Mouse (Mus musculus) heart, embryonic 12.5 days (tissue): ENCODE measurements around the gene Zfp706. TPM values are rescaled to one million over a fixed set of nuclear protein-coding genes. Genes with fewer than 3 reads are reported as not detected.

Experiments used
- ATAC-seq: fragments of 200-750 bp; cut with Nextera tagmentation; 2 replicates; pipeline ENCODE4 v1.8.0; 2017; ENCODE audit warnings: moderate TSS enrichment, moderate library complexity; ENCODE audit not compliant: insufficient number of reproducible peaks, low FRiP score
- H3K27ac ChIP-seq: fragments of 300-500 bp; sonication (generic); 2 replicates; pipeline ENCODE4 v1.5.1; 2016; ENCODE audit warnings: mild to moderate bottlenecking, moderate library complexity; ENCODE audit not compliant: poor library complexity, severe bottlenecking
- H3K27me3 ChIP-seq: fragments of 300-500 bp; sonication (generic); replicated peaks from 2 replicates; pipeline ENCODE4 v1.6.1; 2016; ENCODE audit warnings: mild to moderate bottlenecking, moderate library complexity
- H3K36me3 ChIP-seq: fragments of 300-500 bp; sonication (generic); 2 replicates; pipeline ENCODE4 v1.6.1; 2016; ENCODE audit warnings: mild to moderate bottlenecking, moderate library complexity
- H3K4me1 ChIP-seq: fragments of 300-500 bp; sonication (generic); replicated peaks from 2 replicates; pipeline ENCODE4 v1.6.1; 2016; ENCODE audit warnings: mild to moderate bottlenecking
- H3K4me2 ChIP-seq: fragments of 300-500 bp; sonication (generic); 2 replicates; pipeline ENCODE4 v1.6.1; 2016; ENCODE audit warnings: mild to moderate bottlenecking, moderate library complexity
- H3K4me3 ChIP-seq: fragments of 300-500 bp; sonication (generic); 2 replicates; pipeline ENCODE4 v1.5.1; 2016; ENCODE audit warnings: mild to moderate bottlenecking
- H3K9ac ChIP-seq: fragments of 300-500 bp; sonication (generic); 2 replicates; pipeline ENCODE4 v1.6.1; 2016; ENCODE audit warnings: mild to moderate bottlenecking, moderate library complexity
- H3K9me3 ChIP-seq: fragments of 300-500 bp; sonication (generic); replicated peaks from 2 replicates; pipeline ENCODE4 v1.6.1; 2016; ENCODE audit warnings: mild to moderate bottlenecking, moderate library complexity
- whole genome bisulfite sequencing: fragments of 180-500 bp; shearing (Covaris S2); methylation state at CpG from one replicate; pipeline ENCODE4 v1.1.7; 2016; 5-methylcytosine and 5-hydroxymethylcytosine counted together
- polyA plus RNA-seq: library from polyadenylated mRNA; unstranded; fragments of >200 nt; fragmentation: Nextera tagmentation; extraction: Ambion mirVana; gene quantifications from 2 replicates; pipeline ENCODE4 v1.2.1, GENCODE M21; 2016

Gene Zfp706
- polyA plus RNA-seq, 1 experiment from 2014 or later = 459 TPM

DNA sequence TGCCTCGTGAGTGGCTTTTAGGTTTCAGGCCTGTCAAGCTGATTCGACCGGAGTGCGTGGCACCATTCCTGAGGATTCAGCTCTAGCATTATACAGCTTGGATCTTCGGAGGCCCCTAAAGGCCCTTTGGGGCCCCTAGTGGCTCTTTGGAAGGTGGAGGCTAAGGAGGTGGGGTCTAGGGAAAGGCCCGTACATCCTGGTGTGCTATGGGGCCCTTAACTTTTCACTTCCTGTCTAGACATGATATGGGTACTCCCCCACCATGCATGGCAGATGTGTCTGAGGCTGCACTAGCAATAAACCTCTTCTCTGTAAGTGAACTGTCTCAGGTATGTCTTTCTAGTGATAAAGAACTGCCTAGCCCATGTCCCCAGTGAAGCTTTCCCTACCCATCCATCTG is 44.6 kb downstream of the Zfp706 start:
- Histone ChIP-seq H3K27me3 (no peaks in the 10 kb centered on the region; the same call in 1 of the 2 replicates), H3K4me3 (no peak overlapping the region), H3K9me3 (peaks cover 3% of the 10 kb centered on the region; the same call in 1 of the 2 replicates), H3K4me1 (peaks cover 35% of the 10 kb centered on the region), H3K36me3 (no peaks in the 10 kb centered on the region), H3K9ac (no peak overlapping the region), H3K27ac (no peak overlapping the region), H3K4me2 (no peak overlapping the region)
- 79% methylated on average over 6 of the region's 6 CpGs for WGBS
- no peak for ATAC-seq

- no peaks in the 10 kb centered on the region; the same call in 1 of the 2 replicates for H3K36me3 ChIP-seq
- H3K9me3 ChIP-seq = peaks cover 5% of the 10 kb centered on the region; the same call in 1 of the 2 replicates
- no peak overlapping the region for H3K4me2 ChIP-seq
- H3K4me1 ChIP-seq = peaks cover 19% of the 10 kb centered on the region
- peaks cover 2% of the 10 kb centered on the region; the same call in 1 of the 2 replicates for H3K27me3 ChIP-seq
- ATAC-seq = peak; percentile 25; the same call in 1 of the 2 replicates
- H3K9ac ChIP-seq = no peak overlapping the region
- H3K4me3 ChIP-seq = no peak overlapping the region
- 39% methylated on average over 4 of the region's 4 CpGs for WGBS
- H3K27ac ChIP-seq = peak overlapping the region; percentile 55
These were observed 46.7 kb downstream of the Zfp706 start for GRCm38 (mm10) chr15:36960876-36961237.

DNA sequence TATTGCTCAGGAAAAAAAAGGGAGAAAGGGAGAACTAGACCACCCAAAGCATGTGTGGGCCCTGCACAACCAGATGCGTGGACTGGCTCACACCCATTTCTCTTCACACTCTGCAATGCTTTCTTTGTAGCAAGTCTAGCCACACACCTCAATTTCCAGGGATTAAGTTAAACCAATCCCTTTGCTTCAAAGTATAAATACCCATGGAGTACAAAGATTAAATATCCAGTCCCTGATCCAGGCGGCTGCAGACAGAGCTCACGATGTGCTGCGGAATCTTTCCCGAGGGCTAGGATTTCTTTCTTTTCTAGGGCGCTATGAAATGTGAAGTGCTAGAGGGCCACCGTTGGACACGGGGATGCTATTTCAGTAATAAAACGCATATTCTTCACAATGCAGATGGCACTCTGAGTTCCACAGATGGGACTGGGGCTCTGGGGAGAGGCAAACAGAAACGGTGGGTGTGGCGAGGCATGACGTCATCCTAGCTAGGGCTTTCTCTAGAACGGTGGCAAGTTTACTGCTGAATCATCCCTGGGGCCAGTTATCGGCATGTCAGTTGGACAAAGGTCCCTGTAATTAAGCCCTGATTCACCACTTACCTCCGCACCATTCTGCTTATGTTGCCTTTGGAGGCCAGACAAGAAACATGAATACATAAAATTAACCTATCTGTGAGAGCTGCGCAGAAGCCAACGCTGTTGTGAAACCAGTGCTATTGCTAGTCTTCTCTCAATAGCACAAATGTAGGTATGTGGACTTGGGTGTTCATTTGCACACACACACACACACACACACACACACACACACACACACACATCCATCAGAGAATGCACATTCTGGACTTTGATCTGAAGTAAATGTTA is 47.3 kb downstream of the Zfp706 start:
- Histone ChIP-seq H3K4me2 (no peak overlapping the region), H3K4me1 (peaks cover 19% of the 10 kb centered on the region), H3K4me3 (no peak overlapping the region), H3K9me3 (peaks cover 5% of the 10 kb centered on the region; the same call in 1 of the 2 replicates), H3K36me3 (no peaks in the 10 kb centered on the region; the same call in 1 of the 2 replicates), H3K27me3 (peaks cover 9% of the 10 kb centered on the region), H3K9ac (no peak overlapping the region), H3K27ac (peak overlapping the region; percentile 55)
- ATAC-seq = no peak
- 62% methylated on average over 17 of the region's 17 CpGs for WGBS

GRCm38 (mm10) chr15:36956221-36956620 is 51.4 kb downstream of the Zfp706 start:
- 0 out of 2 replicates have a peak, but pooled peaks cover 2% of the 10 kb centered on the region for H3K9me3 ChIP-seq
- H3K4me3 ChIP-seq = no peak overlapping the region
- no peak overlapping the region for H3K9ac ChIP-seq
- H3K36me3 ChIP-seq = no peaks in the 10 kb centered on the region; the same call in 1 of the 2 replicates
- ATAC-seq = no peak
- H3K27me3 ChIP-seq = peaks cover 18% of the 10 kb centered on the region
- H3K4me1 ChIP-seq = peaks cover 12% of the 10 kb centered on the region
- 83% methylated on average over 3 of the region's 3 CpGs for WGBS
- no peak overlapping the region for H3K27ac ChIP-seq
- H3K4me2 ChIP-seq = no peak overlapping the region

DNA sequence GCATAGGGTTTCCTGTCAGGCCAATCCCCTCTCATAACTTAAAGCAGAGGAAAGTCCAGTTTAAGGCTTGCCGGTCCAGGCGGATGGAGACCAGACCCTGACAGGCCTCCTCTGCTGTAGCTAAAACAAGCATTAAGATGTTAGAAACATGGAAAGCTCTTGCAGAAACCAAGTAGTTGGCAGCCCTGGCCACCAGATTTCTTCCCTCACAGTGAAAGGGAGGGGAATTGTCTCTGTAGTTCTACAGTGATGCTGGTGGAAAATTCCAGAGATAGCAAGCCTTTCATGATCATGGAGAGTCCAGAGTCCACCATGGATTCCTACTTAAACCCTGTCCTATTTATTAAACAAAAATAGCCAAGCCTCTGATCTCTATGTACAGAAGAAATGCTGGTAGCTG is 57.3 kb downstream of the Zfp706 start:
- H3K9me3 ChIP-seq = no peaks in the 10 kb centered on the region
- H3K27ac ChIP-seq = no peak overlapping the region
- no peaks in the 10 kb centered on the region for H3K36me3 ChIP-seq
- ATAC-seq = no peak
- no peak overlapping the region for H3K4me2 ChIP-seq
- H3K4me3 ChIP-seq = no peak overlapping the region
- 68% methylated on average over 2 of the region's 2 CpGs for WGBS
- peaks cover 9% of the 10 kb centered on the region for H3K27me3 ChIP-seq
- peaks cover 16% of the 10 kb centered on the region for H3K4me1 ChIP-seq
- no peak overlapping the region for H3K9ac ChIP-seq

DNA sequence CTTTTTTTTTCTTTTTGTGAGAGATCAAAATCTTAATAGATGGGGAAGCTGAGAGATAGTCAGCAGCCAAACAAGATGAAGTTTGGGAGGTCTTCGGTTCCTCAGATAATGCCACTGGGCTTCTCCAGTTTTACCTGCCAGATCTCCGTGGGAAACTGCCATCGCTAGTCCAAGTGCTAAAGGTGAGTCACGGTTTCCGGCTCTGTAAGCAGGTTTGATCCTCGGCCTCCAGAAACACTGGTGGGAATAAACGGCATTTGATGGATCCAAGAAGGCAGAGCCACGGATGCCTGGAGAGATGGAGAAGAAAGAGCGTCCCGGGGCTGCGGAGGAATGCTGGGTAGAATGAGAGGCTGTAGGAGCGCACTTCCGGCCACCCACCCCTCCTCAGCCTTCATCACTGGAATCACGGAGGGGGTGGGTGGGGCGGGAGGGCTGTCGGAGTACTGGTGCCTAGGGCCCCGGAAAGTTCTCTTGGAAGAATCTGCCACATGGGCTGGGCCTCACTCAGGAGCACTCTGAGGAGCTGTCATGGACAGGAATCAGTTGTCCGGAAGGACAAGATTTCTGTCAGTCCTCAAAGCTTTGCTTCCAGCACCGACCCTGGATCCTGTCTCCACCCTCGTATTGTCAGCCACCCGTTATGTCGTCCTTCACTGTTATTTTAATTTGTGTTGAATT is 58.6 kb downstream of the Zfp706 start:
- no peak overlapping the region for H3K4me3 ChIP-seq
- 82% methylated on average over 22 of the region's 22 CpGs for WGBS
- ATAC-seq = no peak
- H3K27ac ChIP-seq = no peak overlapping the region
- H3K9ac ChIP-seq = no peak overlapping the region
- no peaks in the 10 kb centered on the region for H3K9me3 ChIP-seq
- H3K27me3 ChIP-seq = no peaks in the 10 kb centered on the region
- H3K4me2 ChIP-seq = no peak overlapping the region
- H3K4me1 ChIP-seq = peaks cover 16% of the 10 kb centered on the region
- H3K36me3 ChIP-seq = no peaks in the 10 kb centered on the region
